Mouse (Mus musculus) ES-E14 (cell line): Measurements from ENCODE around the gene Slc5a4a. TPM values are rescaled to one million over a fixed set of nuclear protein-coding genes. Genes with fewer than 3 reads are reported as not detected.

Experiments used
- DNase-seq: peaks from one replicate; pipeline ENCODE4 v3.0.0-alpha.2; 2013; ENCODE audit warnings: low read depth, low spot score
- H3K27ac ChIP-seq: 2 replicates; pipeline ENCODE4 v1.5.1; 2012; ENCODE audit warnings: low read depth, mild to moderate bottlenecking, low read length, moderate library complexity, mixed read lengths; ENCODE audit not compliant: poor library complexity, insufficient read depth, severe bottlenecking
- H3K36me3 ChIP-seq: 2 replicates; pipeline ENCODE4 v1.6.1; 2012; ENCODE audit warnings: mild to moderate bottlenecking, low read length, moderate library complexity, mixed read lengths; ENCODE audit not compliant: control insufficient read depth, poor library complexity, insufficient read depth, severe bottlenecking
- H3K4me1 ChIP-seq, 2 experiments: fragments of 150-350 bp in 1 of 2; sonication (generic) in 1 of 2; 2 replicates each; pipeline ENCODE4 v1.6.1; 2012; ENCODE audit warnings: low read length in 2 of 2, mild to moderate bottlenecking in 1 of 2, mixed read lengths in 1 of 2; ENCODE audit not compliant: control insufficient read depth in 2 of 2, insufficient read depth in 2 of 2, poor library complexity in 1 of 2
- H3K4me3 ChIP-seq, 2 experiments: fragments of 150-350 bp in 1 of 2; sonication (generic) in 1 of 2; 2 replicates each; pipeline ENCODE4 v1.5.1; 2012; ENCODE audit warnings: low read length in 2 of 2, low read depth in 1 of 2, mild to moderate bottlenecking in 1 of 2, mixed read lengths in 1 of 2; ENCODE audit not compliant: insufficient read depth in 1 of 2, poor library complexity in 1 of 2, severe bottlenecking in 1 of 2
- H3K9ac ChIP-seq: 2 replicates; pipeline ENCODE4 v1.6.1; 2012; ENCODE audit warnings: low read depth, mild to moderate bottlenecking, low read length, mixed read lengths; ENCODE audit not compliant: poor library complexity, insufficient read depth, severe bottlenecking
- H3K9me3 ChIP-seq: fragments of 150-350 bp; sonication (generic); 2 replicates; pipeline ENCODE4 v1.6.1; 2012; ENCODE audit warnings: low read depth, mild to moderate bottlenecking, low read length; ENCODE audit not compliant: control insufficient read depth, insufficient read depth
- CHD2 ChIP-seq: IDR thresholded peaks from 2 replicates; pipeline ENCODE4 v1.6.1; 2014; ENCODE audit warnings: mild to moderate bottlenecking, low read depth, low read length, inconsistent platforms
- HCFC1 ChIP-seq: IDR thresholded peaks from 2 replicates; pipeline ENCODE4 v1.6.1; 2012; ENCODE audit warnings: low read length, inconsistent platforms, borderline replicate concordance; ENCODE audit not compliant: insufficient read depth
- MAFK ChIP-seq: IDR thresholded peaks from 2 replicates; pipeline ENCODE4 v1.6.1; 2014; ENCODE audit warnings: mild to moderate bottlenecking, low read depth, low read length, inconsistent platforms; ENCODE audit not compliant: insufficient read depth
- ZC3H11A ChIP-seq: IDR thresholded peaks from 2 replicates; pipeline ENCODE4 v1.6.1; 2012; ENCODE audit warnings: low read depth, mild to moderate bottlenecking, inconsistent platforms, low read length, borderline replicate concordance
- ZNF384 ChIP-seq: IDR thresholded peaks from 2 replicates; pipeline ENCODE4 v1.6.1; 2012; ENCODE audit warnings: low read depth, low read length, inconsistent platforms
- in situ Hi-C, 2 experiments: fragments of 600-800 bp; cut with MboI; formaldehyde crosslinking; loops; one replicate each; pipeline ENCODE4 v1.15.1; 2025; ENCODE audit warnings: low sequenced_read_pairs in 2 of 2, inconsistent platforms in 1 of 2; ENCODE audit not compliant: unreplicated experiment in 2 of 2
- total RNA-seq: library from RNA; depleted of rRNA; stranded (reverse); fragments of 300-350 nt; gene quantifications from 2 replicates; pipeline ENCODE4 v1.2.3, GENCODE M21; 2012

Gene Slc5a4a
- total RNA-seq, 1 experiment = 0.18 TPM

- Histone ChIP-seq H3K27ac (0 out of 2 replicates have a peak overlapping the region, but pooled peaks have one; percentile 4), H3K36me3 (no peaks in the 10 kb centered on the region; the same call in 1 of the 2 replicates), H3K4me1 (no peaks in the 10 kb centered on the region), H3K4me3 (no peak overlapping the region), H3K9me3 (no peaks in the 10 kb centered on the region), H3K9ac (no peak overlapping the region)
- DNase-seq = no peak
- TF ChIP-seq ZC3H11A (no peak), CHD2 (no peak), ZNF384 (no peak), MAFK (no peak), HCFC1 (no peak)
- in situ Hi-C loops = no loop called here
Measured at GRCm38 (mm10) chr10:76209241-76209640, 62.0 kb downstream of the Slc5a4a start.

- Histone ChIP-seq H3K4me3 (no peak overlapping the region), H3K27ac (no peak overlapping the region), H3K9me3 (no peaks in the 10 kb centered on the region), H3K4me1 (no peaks in the 10 kb centered on the region), H3K9ac (no peak overlapping the region), H3K36me3 (no peaks in the 10 kb centered on the region; the same call in 1 of the 2 replicates)
- no peak for DNase-seq
- in situ Hi-C loops = no loop called here
- TF ChIP-seq HCFC1 = no peak
- TF ChIP-seq ZC3H11A = no peak
- TF ChIP-seq MAFK = no peak
- no peak for TF ChIP-seq ZNF384
- no peak for TF ChIP-seq CHD2
Measured at GRCm38 (mm10) chr10:76210806-76211205, 63.6 kb downstream of the Slc5a4a start.

- Histone ChIP-seq H3K4me1 (no peaks in the 10 kb centered on the region), H3K9me3 (no peaks in the 10 kb centered on the region), H3K36me3 (peaks cover 1% of the 10 kb centered on the region; the same call in 1 of the 2 replicates), H3K4me3 (no peak overlapping the region), H3K27ac (no peak overlapping the region), H3K9ac (no peak overlapping the region)
- TF ChIP-seq ZC3H11A (no peak), MAFK (no peak), HCFC1 (no peak)
- DNase-seq = no peak
- in situ Hi-C loops = no loop called here
Measured at GRCm38 (mm10) chr10:76212121-76212520, 64.9 kb downstream of the Slc5a4a start.

GRCm38 (mm10) chr10:76214161-76214560 lies 66.9 kb downstream of the Slc5a4a start:
- peaks cover 3% of the 10 kb centered on the region; the same call in 1 of the 2 replicates for H3K36me3 ChIP-seq
- no peak for DNase-seq
- in situ Hi-C loops = no loop called here
- TF ChIP-seq CHD2 = no peak
- TF ChIP-seq HCFC1 = no peak
- no peak for TF ChIP-seq ZNF384
- no peak for TF ChIP-seq MAFK
- no peak for TF ChIP-seq ZC3H11A
- H3K4me1 ChIP-seq = no peaks in the 10 kb centered on the region
- no peak overlapping the region for H3K9ac ChIP-seq
- H3K4me3 ChIP-seq = no peak overlapping the region
- H3K27ac ChIP-seq = no peak overlapping the region
- H3K9me3 ChIP-seq = no peaks in the 10 kb centered on the region

GRCm38 (mm10) chr10:76217056-76217455 lies 69.8 kb downstream of the Slc5a4a start:
- Histone ChIP-seq H3K27ac (no peak overlapping the region), H3K36me3 (peaks cover 5% of the 10 kb centered on the region; the same call in 1 of the 2 replicates), H3K9me3 (no peaks in the 10 kb centered on the region), H3K4me1 (no peaks in the 10 kb centered on the region), H3K9ac (no peak overlapping the region), H3K4me3 (no peak overlapping the region)
- TF ChIP-seq HCFC1 = no peak
- no peak for DNase-seq
- in situ Hi-C loops = no loop called here
